Mouse (Mus musculus): ENCODE results near the gene Gm36245. TPM values are rescaled to one million over a fixed set of nuclear protein-coding genes. Genes with fewer than 3 reads are reported as not detected.

The Gm36245 gene
- polyA plus RNA-seq (2015; fragmentation: Nextera tagmentation; extraction: Ambion mirVana): not detected in 2 replicates

DNA sequence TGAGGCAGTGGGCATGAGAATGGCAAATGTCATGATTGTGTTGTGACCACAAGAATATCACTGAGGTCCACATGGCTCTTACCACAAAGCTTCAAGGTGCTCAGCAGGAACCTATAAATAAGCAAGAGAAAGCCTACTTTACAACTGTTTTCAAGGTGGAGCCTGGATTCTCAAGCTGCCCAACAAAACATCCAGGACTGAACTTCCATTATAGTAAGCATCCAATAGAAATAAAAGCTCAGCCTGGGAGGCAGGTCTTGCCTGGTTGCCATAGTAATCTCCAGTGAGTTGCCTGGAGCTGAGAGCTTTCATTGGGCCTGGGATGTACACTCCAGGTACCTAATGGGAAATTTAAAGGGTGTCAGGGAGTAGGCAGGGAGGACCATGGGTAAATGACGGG is at the start of gene Gm36245:
Gene Gm36245 (plus strand): TSS at position 301 of the 400 bp plus-strand sequence.
- Histone ChIP-seq H3K36me3 (no peaks in the 10 kb centered on the region), H3K27ac (no peak within 1 kb of the TSS), H3K4me2 (no peak within 1 kb of the TSS), H3K4me3 (replicated peaks) (no peak within 1 kb of the TSS), H3K9ac (no peak within 1 kb of the TSS), H3K9me3 (no peaks in the 10 kb centered on the region), H3K4me1 (no peaks in the 10 kb centered on the region), H3K27me3 (replicated peaks) (no peaks in the 10 kb centered on the region)
- WGBS: 76% methylated on average over 1 of the region's 1 CpGs
- no peak for ATAC-seq (ENCODE audit: insufficient read depth, low FRiP score, low read depth)

DNA sequence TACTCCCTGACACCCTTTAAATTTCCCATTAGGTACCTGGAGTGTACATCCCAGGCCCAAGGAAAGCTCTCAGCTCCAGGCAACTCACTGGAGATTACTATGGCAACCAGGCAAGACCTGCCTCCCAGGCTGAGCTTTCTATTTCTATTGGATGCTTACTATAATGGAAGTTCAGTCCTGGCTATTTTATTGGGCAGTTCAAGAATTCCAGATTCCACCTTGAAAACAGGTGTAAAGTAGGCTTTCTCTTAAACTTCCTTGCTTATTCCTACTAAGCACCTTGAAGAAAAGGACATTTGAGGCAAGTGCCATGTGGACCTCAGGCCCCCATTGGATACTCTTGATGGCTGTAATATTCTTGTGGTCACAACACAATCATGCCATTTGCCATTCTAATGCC is 37.3 kb upstream of the Gm36245 start, which contains the start of gene 1700025B11Rik:
Gene 1700025B11Rik (minus strand): TSS at position 101 of the 400 bp plus-strand sequence.
- no peak within 1 kb of the TSS for H3K4me3 ChIP-seq (replicated peaks)
- H3K36me3 ChIP-seq: no peaks in the 10 kb centered on the region
- H3K9ac ChIP-seq: no peak within 1 kb of the TSS
- H3K4me1 ChIP-seq: no peaks in the 10 kb centered on the region
- no peaks in the 10 kb centered on the region for H3K9me3 ChIP-seq
- H3K27ac ChIP-seq: no peak within 1 kb of the TSS
- no peak for ATAC-seq (ENCODE audit: insufficient read depth, low FRiP score, low read depth)
- no peak within 1 kb of the TSS for H3K4me2 ChIP-seq
- H3K27me3 ChIP-seq (replicated peaks): no peaks in the 10 kb centered on the region

DNA sequence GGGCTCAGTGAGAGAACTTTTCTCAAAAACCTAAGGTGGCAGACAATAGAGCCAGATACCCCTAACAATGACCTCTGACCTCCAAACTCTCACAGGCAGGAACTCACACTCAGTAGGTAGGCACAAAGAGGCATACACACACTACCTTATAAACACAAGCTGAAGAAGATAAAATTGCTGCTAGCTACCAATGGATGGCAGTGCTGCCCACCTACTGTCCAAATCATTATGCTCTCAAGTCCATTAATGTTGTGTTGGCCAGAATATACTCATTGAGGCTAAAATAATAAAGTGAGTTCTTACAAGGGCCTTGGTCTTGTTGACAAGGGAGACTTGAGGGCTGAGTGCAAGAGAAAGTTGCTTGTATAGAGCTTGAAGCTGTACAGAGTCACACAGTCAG is 35.8 kb upstream of the Gm36245 start:
- no peak overlapping the region for H3K4me3 ChIP-seq (replicated peaks)
- H3K9ac ChIP-seq: no peak overlapping the region
- H3K36me3 ChIP-seq: no peaks in the 10 kb centered on the region
- H3K4me1 ChIP-seq: no peaks in the 10 kb centered on the region
- H3K27ac ChIP-seq: no peak overlapping the region
- ATAC-seq (ENCODE audit: insufficient read depth, low FRiP score, low read depth): no peak
- H3K4me2 ChIP-seq: no peak overlapping the region
- H3K9me3 ChIP-seq: no peaks in the 10 kb centered on the region
- no peaks in the 10 kb centered on the region for H3K27me3 ChIP-seq (replicated peaks)

DNA sequence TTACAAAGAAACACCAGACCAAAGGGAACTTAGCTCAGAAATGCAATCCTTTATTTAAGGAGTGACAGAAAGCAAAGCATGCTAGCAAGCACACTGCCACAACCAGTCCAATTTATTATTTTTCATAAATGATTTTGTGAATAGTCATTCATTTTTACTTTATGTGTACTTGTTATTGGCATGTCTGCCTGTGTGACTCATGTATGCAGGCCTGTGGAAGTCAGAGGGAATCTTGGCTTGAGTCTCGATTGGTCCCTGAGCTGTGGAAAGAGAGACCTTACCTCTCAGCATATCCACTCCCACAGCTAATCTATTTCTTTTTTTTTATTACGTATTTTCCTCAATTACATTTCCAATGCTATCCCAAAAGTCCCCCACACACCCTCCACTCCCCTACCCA is 20.3 kb upstream of the Gm36245 start:
- WGBS: 97% methylated on average over 2 of the region's 2 CpGs
- Histone ChIP-seq H3K9ac (no peak overlapping the region), H3K4me2 (no peak overlapping the region), H3K4me1 (no peaks in the 10 kb centered on the region), H3K4me3 (replicated peaks) (no peak overlapping the region), H3K27ac (no peak overlapping the region), H3K9me3 (no peaks in the 10 kb centered on the region), H3K36me3 (no peaks in the 10 kb centered on the region), H3K27me3 (replicated peaks) (no peaks in the 10 kb centered on the region)
- no peak for ATAC-seq (ENCODE audit: insufficient read depth, low FRiP score, low read depth)

DNA sequence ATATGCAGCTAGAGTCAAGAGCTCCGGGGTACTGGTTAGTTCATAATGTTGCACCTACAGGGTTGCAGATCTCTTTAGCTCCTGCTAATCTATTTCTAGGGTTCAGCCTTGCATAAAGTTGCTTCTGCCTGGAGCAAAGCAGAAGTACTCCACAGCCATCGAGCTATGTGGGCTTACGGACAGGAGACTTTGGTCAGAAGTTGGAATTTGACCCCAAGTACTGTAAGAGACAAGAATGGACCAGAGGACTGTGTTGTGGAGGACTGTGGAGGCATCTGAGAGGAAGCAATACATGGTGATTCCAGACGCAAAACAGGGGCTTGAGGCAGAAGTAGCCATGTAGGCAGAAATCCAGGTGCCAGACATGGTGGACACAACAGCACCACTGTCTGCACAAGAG is 19.7 kb upstream of the Gm36245 start:
- Histone ChIP-seq H3K9me3 (no peaks in the 10 kb centered on the region), H3K4me3 (replicated peaks) (no peak overlapping the region), H3K27me3 (replicated peaks) (no peaks in the 10 kb centered on the region), H3K27ac (no peak overlapping the region), H3K4me2 (no peak overlapping the region), H3K9ac (no peak overlapping the region), H3K36me3 (no peaks in the 10 kb centered on the region), H3K4me1 (no peaks in the 10 kb centered on the region)
- 87% methylated on average over 4 of the region's 4 CpGs for WGBS
- ATAC-seq (ENCODE audit: insufficient read depth, low FRiP score, low read depth): no peak

DNA sequence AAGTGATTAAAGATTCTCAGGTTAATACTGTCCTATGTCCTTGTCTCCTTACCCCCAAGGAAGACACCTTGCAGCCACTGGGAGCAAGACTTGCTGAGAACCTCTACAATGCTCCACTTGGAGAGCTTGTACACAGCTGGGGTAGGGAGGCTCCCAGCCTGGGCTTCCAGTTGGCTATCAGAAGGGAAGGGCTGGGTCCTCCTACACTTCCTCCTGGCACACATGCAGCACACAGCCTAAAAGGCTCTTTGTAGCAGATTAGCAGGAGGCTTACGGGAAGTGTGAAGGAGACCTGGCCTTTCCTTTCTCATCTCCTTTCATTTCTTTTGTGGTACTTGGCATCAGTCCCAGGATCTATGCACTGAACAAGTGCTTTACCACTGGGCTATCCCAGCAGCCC is 17.4 kb upstream of the Gm36245 start:
- no peak overlapping the region for H3K4me3 ChIP-seq (replicated peaks)
- H3K4me2 ChIP-seq: no peak overlapping the region
- no peaks in the 10 kb centered on the region for H3K4me1 ChIP-seq
- WGBS: 35% methylated on average over 1 of the region's 1 CpGs
- no peaks in the 10 kb centered on the region for H3K27me3 ChIP-seq (replicated peaks)
- H3K27ac ChIP-seq: no peak overlapping the region
- no peaks in the 10 kb centered on the region for H3K9me3 ChIP-seq
- ATAC-seq (ENCODE audit: insufficient read depth, low FRiP score, low read depth): no peak
- no peak overlapping the region for H3K9ac ChIP-seq
- H3K36me3 ChIP-seq: no peaks in the 10 kb centered on the region

DNA sequence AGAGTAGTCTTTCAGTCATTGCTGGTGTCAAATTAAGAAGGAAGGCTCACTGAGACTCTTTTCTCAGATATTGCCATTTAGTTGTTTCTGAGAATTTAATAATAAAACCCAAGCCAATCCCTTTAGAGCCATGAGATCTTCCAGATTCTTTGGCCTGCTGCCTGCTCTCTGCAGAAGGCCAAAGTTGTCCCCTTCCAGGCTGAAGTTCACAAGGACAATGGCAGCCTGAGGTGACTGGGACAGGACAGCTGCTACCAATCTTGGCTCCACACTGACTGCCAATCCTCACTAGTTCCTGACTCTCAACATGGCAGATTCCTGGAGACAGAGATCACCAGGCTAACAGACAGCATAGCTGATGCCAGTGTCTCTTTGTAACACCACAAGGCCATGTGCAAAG is 12.0 kb upstream of the Gm36245 start:
- ATAC-seq (ENCODE audit: insufficient read depth, low FRiP score, low read depth): no peak
- H3K36me3 ChIP-seq: no peaks in the 10 kb centered on the region

DNA sequence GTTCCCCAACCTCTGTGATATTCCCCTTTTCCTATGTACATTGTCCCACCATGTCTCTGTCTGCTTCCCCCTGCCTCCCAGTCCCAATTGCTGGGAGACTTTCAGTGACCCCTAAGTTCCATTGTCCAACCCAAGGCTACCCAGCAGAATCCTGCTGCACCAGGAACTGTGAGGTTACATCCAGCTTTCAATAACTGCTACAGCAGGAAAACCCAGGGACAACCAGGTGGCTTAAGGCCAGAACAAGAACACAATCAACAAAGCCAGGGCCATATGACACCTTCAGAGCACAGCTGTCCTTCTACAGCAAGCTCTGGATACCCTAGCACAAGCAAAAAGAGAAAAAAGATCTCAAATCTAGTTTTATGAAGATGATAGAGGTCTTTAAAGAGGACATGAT is 10.1 kb upstream of the Gm36245 start:
- H3K36me3 ChIP-seq: no peaks in the 10 kb centered on the region
- no peak for ATAC-seq (ENCODE audit: insufficient read depth, low FRiP score, low read depth)
- no peaks in the 10 kb centered on the region for H3K4me1 ChIP-seq
- no peaks in the 10 kb centered on the region for H3K27me3 ChIP-seq (replicated peaks)
- no peak overlapping the region for H3K4me3 ChIP-seq (replicated peaks)
- no peaks in the 10 kb centered on the region for H3K9me3 ChIP-seq
- H3K4me2 ChIP-seq: no peak overlapping the region
- no peak overlapping the region for H3K27ac ChIP-seq
- H3K9ac ChIP-seq: no peak overlapping the region

More for the DNA sequence above, 12.0 kb upstream of the Gm36245 start:
- no peaks in the 10 kb centered on the region for H3K27me3 ChIP-seq (replicated peaks)
- no peaks in the 10 kb centered on the region for H3K4me1 ChIP-seq
- H3K9ac ChIP-seq: no peak overlapping the region
- no peak overlapping the region for H3K27ac ChIP-seq
- H3K9me3 ChIP-seq: no peaks in the 10 kb centered on the region
- no peak overlapping the region for H3K4me3 ChIP-seq (replicated peaks)
- no peak overlapping the region for H3K4me2 ChIP-seq

DNA sequence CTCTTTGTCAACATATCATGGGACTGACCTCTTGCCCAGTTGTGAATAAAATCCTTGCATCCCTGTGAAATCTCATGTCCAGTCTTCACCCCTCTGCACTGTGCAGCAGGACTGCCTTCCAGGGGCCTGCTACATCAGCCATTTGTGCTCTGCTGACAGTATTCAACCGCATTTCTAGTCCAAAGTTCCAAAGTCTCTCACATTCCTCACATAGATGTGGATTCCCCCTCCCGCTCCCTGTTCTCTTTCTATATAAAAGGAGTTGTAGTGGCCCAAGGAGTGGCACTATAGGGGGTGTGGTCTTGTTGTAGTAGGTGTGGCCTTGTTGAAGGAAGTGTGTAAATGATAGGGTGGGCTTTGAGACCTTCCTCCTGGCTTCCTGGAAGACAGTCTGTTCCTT is 8.2 kb upstream of the Gm36245 start:
- no peak overlapping the region for H3K4me3 ChIP-seq (replicated peaks)
- no peaks in the 10 kb centered on the region for H3K27me3 ChIP-seq (replicated peaks)

DNA sequence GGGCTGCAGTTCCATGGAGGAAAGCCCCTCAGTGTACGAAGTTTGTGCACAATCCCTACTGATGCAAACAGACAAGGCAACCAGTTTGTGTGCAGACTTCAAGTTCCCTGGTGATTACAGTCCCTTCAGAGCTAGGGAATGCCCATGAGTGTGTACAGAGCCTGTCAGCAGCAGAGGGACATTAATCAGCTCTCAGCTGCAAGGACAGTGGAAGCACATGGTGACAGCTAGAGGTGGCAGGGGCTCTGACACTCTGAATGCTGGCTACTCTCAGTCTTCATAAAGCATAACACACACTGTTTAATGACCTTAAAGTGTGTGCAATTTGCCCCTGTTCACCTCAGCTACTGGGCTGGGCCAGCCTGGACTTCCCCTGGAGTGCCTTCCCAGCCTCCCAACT is 5.5 kb upstream of the Gm36245 start:
- Histone ChIP-seq H3K9me3 (no peaks in the 10 kb centered on the region), H3K4me3 (replicated peaks) (no peak overlapping the region), H3K27ac (no peak overlapping the region), H3K36me3 (no peaks in the 10 kb centered on the region), H3K9ac (no peak overlapping the region), H3K27me3 (replicated peaks) (no peaks in the 10 kb centered on the region), H3K4me1 (no peaks in the 10 kb centered on the region), H3K4me2 (no peak overlapping the region)
- ATAC-seq (ENCODE audit: insufficient read depth, low FRiP score, low read depth): no peak
- WGBS: 59% methylated on average over 1 of the region's 1 CpGs

More for the DNA sequence above, 8.2 kb upstream of the Gm36245 start:
- Histone ChIP-seq H3K9me3 (no peaks in the 10 kb centered on the region), H3K4me1 (no peaks in the 10 kb centered on the region), H3K4me2 (no peak overlapping the region), H3K27ac (no peak overlapping the region), H3K9ac (no peak overlapping the region), H3K36me3 (no peaks in the 10 kb centered on the region)
- no peak for ATAC-seq (ENCODE audit: insufficient read depth, low FRiP score, low read depth)
- 56% methylated on average over 2 of the region's 2 CpGs for WGBS

DNA sequence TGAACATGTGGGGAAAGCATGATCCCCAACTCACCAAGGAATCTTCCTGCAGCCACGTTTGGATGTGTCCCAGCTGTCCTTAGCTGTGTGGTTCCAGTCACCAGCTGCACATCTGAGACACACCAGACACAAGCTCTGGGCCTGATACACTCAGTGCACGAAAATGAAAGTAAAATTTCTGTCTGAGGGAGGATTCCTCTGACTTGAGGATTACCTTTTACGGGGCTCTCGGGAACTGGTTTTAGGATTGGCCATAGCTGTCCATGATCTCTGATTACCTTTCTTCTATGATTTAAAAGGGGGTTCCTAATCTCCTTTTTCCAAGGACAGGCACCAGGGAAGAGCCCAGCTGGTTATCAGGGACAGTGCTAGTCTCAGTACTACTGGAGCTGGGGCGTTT is 3.1 kb upstream of the Gm36245 start, which contains the start of gene Apol10b:
Gene Apol10b (minus strand): TSS at position 165 of the 400 bp plus-strand sequence.
- no peaks in the 10 kb centered on the region for H3K27me3 ChIP-seq (replicated peaks)
- H3K4me1 ChIP-seq: no peaks in the 10 kb centered on the region
- WGBS: 39% methylated on average over 5 of the region's 5 CpGs
- no peaks in the 10 kb centered on the region for H3K36me3 ChIP-seq
- H3K4me3 ChIP-seq (replicated peaks): no peak within 1 kb of the TSS
- ATAC-seq (ENCODE audit: insufficient read depth, low FRiP score, low read depth): no peak
- H3K4me2 ChIP-seq: no peak within 1 kb of the TSS
- H3K9me3 ChIP-seq: no peaks in the 10 kb centered on the region
- no peak within 1 kb of the TSS for H3K9ac ChIP-seq
- no peak within 1 kb of the TSS for H3K27ac ChIP-seq

DNA sequence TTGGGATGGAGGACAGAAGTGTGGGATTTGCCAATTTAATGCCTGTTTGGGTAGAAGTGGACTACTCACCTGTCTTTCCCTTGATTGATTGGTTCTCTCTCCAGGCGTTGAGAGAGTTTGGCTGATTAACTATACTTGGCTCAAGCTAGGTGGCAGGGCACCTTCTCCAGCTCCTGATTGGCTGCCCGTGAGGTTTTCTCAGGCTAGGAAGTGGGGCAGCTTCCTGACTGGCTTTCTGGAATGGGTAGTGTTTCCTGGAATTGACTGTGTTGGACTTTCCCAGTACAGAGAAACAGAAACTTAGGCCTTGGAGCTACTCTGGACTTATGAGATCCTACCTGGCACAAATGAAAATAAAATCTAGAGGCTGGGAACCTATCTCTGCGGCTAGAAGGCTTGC is 629 bp upstream of the Gm36245 start:
- Histone ChIP-seq H3K27me3 (replicated peaks) (no peaks in the 10 kb centered on the region), H3K36me3 (no peaks in the 10 kb centered on the region), H3K4me2 (no peak overlapping the region), H3K4me3 (replicated peaks) (no peak overlapping the region), H3K9ac (no peak overlapping the region), H3K9me3 (no peaks in the 10 kb centered on the region), H3K27ac (no peak overlapping the region), H3K4me1 (no peaks in the 10 kb centered on the region)
- ATAC-seq (ENCODE audit: insufficient read depth, low FRiP score, low read depth): no peak
- WGBS: 61% methylated on average over 3 of the region's 3 CpGs

DNA sequence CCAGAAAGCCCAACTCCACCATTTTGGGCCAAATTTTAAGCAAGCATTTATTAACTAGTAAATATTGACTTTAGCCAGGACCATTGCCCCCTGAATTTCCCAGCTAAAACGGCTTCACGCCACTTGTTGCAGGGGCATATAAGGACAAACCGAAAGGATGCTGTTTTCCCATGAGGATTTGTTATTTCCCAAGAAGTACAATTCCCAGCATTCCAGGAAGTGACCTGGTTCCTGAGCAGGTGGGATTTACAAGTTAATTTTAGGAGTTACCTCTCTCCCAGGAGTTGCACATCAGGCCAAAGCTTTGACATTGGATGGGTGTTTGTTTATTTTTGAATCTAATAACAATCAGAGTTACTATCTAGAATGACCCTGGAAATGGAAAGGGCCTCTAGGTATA is 7.0 kb downstream of the Gm36245 start:
- Histone ChIP-seq H3K4me3 (replicated peaks) (no peak overlapping the region), H3K36me3 (no peaks in the 10 kb centered on the region), H3K9ac (no peak overlapping the region), H3K4me2 (no peak overlapping the region), H3K27ac (no peak overlapping the region), H3K27me3 (replicated peaks) (no peaks in the 10 kb centered on the region), H3K4me1 (no peaks in the 10 kb centered on the region), H3K9me3 (no peaks in the 10 kb centered on the region)
- 85% methylated on average over 3 of the region's 3 CpGs for WGBS
- no peak for ATAC-seq (ENCODE audit: insufficient read depth, low FRiP score, low read depth)
